Mouse (Mus musculus): ENCODE measurements at regions not wholly inside any gene's neighbourhood (a gene's known extent, or its start where the extent isn't known, plus 50 kb on each side); places are given as distances from the start of the nearest gene placed in this dataset.

- Histone ChIP-seq H3K27me3 (ENCODE audit: control insufficient read depth, insufficient read depth, low read length) (no peaks in the 10 kb centered on the region), H3K4me1 (ENCODE audit: control insufficient read depth, insufficient read depth, low read length) (no peaks in the 10 kb centered on the region), H3K27ac (ENCODE audit: low read depth, low read length) (no peak overlapping the region), H3K36me3 (ENCODE audit: control insufficient read depth, insufficient read depth, low read length) (no peaks in the 10 kb centered on the region), H3K4me2 (ENCODE audit: low read depth) (no peak overlapping the region), H3K9me3 (ENCODE audit: control insufficient read depth, low read length) (no peaks in the 10 kb centered on the region), H3K4me3 (ENCODE audit: low read depth, low read length) (no peak overlapping the region), H3K9ac (ENCODE audit: low read length) (no peak overlapping the region)
- 55% methylated on average over 10 of the region's 10 CpGs for WGBS
- DNase-seq (ENCODE audit: low spot score) (peak; percentile 16), ATAC-seq (ENCODE audit: insufficient read depth, low FRiP score, low TSS enrichment) (no peak)
These were observed 483.6 kb downstream of the Bckdhb start for GRCm38 (mm10) chr9:84408260-84409203.
